Mouse (Mus musculus) heart, postnatal 0 days (tissue): ENCODE measurements at regions not wholly inside any gene's neighbourhood (a gene's known extent, or its start where the extent isn't known, plus 50 kb on each side); places are given as distances from the start of the nearest gene placed in this dataset.
A peak's percentile ranks its signal among the peaks of the same experiment; 100 is the strongest.

Experiments used
- ATAC-seq: fragments of 200-750 bp; cut with Nextera tagmentation; 2 replicates; pipeline ENCODE4 v1.8.0; 2017; ENCODE audit warnings: low read depth, moderate number of reproducible peaks, moderate library complexity; ENCODE audit not compliant: insufficient read depth
- DNase-seq: peaks from one replicate; pipeline ENCODE4 v3.0.0-alpha.2; 2016; ENCODE audit warnings: low spot score
- H3K27ac ChIP-seq: fragments of 300-500 bp; sonication (generic); 2 replicates; pipeline ENCODE4 v1.5.1; 2014; ENCODE audit warnings: low read depth, mild to moderate bottlenecking
- H3K27me3 ChIP-seq: fragments of 300-500 bp; sonication (generic); 2 replicates; pipeline ENCODE4 v1.6.1; 2014; ENCODE audit warnings: low read length, mixed read lengths; ENCODE audit not compliant: control insufficient read depth, insufficient read depth
- H3K36me3 ChIP-seq: fragments of 300-500 bp; sonication (generic); replicated peaks from 2 replicates; pipeline ENCODE4 v1.6.1; 2014; ENCODE audit warnings: low read length, mixed read lengths; ENCODE audit not compliant: control insufficient read depth, insufficient read depth
- H3K4me1 ChIP-seq: fragments of 300-500 bp; sonication (generic); 2 replicates; pipeline ENCODE4 v1.6.1; 2014; ENCODE audit warnings: antibody characterized with exemption; ENCODE audit not compliant: control insufficient read depth, insufficient read depth
- H3K4me2 ChIP-seq: fragments of 300-500 bp; sonication (generic); 2 replicates; pipeline ENCODE4 v1.6.1; 2014; ENCODE audit warnings: low read depth, mild to moderate bottlenecking, low read length, moderate library complexity
- H3K4me3 ChIP-seq: fragments of 300-500 bp; sonication (generic); 2 replicates; pipeline ENCODE4 v1.5.1; 2014; ENCODE audit warnings: low read depth, low read length
- H3K9ac ChIP-seq: fragments of 300-500 bp; sonication (generic); replicated peaks from 2 replicates; pipeline ENCODE4 v1.6.1; 2014; ENCODE audit warnings: low read depth, low read length, mixed read lengths
- H3K9me3 ChIP-seq: fragments of 300-500 bp; sonication (generic); replicated peaks from 2 replicates; pipeline ENCODE4 v1.6.1; 2016; ENCODE audit warnings: low read length; ENCODE audit not compliant: control insufficient read depth
- CTCF ChIP-seq: IDR thresholded peaks from 2 replicates; pipeline ENCODE4 v1.5.1; 2016; ENCODE audit warnings: antibody characterized with exemption, control low read depth, low read depth
- EP300 ChIP-seq: IDR thresholded peaks from 2 replicates; pipeline ENCODE4 v1.6.1; 2016; ENCODE audit warnings: antibody characterized with exemption, low read depth
- WGBS: fragments of 180-500 bp; shearing (Covaris S2); extraction: QIAGEN DNeasy Blood & Tissue Kit; methylation state at CpG from one replicate; pipeline ENCODE4 v1.1.7; 2014; 5-methylcytosine and 5-hydroxymethylcytosine counted together

- 54% methylated on average over 2 of the region's 2 CpGs for WGBS
- no peaks in the 10 kb centered on the region for H3K9me3 ChIP-seq
- H3K27ac ChIP-seq = no peak overlapping the region
- no peaks in the 10 kb centered on the region for H3K27me3 ChIP-seq
- DNase-seq = no peak
- no peak for TF ChIP-seq EP300
- no peak for TF ChIP-seq CTCF
- no peak overlapping the region for H3K4me2 ChIP-seq
- no peak overlapping the region for H3K9ac ChIP-seq
- ATAC-seq = no peak
- H3K4me3 ChIP-seq = no peak overlapping the region
- no peaks in the 10 kb centered on the region for H3K36me3 ChIP-seq
- no peaks in the 10 kb centered on the region for H3K4me1 ChIP-seq
These were observed 870.0 kb upstream of the Stxbp6 start for GRCm38 (mm10) chr12:45944464-45944863.

- TF ChIP-seq CTCF = no peak
- TF ChIP-seq EP300 = no peak
- 44% methylated on average over 1 of the region's 1 CpGs for WGBS
- no peak overlapping the region for H3K4me3 ChIP-seq
- H3K4me2 ChIP-seq = no peak overlapping the region
- H3K27me3 ChIP-seq = no peaks in the 10 kb centered on the region
- H3K9ac ChIP-seq = no peak overlapping the region
- no peaks in the 10 kb centered on the region for H3K4me1 ChIP-seq
- DNase-seq (no peak), ATAC-seq (no peak)
- no peaks in the 10 kb centered on the region for H3K9me3 ChIP-seq
- H3K27ac ChIP-seq = no peak overlapping the region
- H3K36me3 ChIP-seq = no peaks in the 10 kb centered on the region
These were observed 867.9 kb upstream of the Stxbp6 start for GRCm38 (mm10) chr12:45942402-45942801.

DNA sequence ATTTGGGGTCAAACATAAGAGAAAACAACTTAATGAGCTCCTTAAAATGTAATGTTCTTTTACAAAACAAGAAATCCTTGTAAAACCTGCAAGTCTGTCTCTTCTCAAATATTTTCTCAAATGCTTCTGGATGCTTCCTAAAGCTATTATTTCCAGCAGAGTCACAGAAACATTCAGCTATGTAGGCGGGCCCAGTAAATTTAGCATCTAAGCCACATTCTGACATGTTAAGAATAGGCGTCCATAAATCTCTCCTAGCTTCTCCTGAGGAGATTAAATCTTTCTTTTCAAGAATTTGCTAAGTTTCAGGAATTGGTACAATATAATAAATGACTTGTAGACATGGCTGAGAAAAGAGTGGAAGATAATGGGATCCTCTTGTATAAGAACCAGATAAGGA lies 858.9 kb upstream of the Stxbp6 start:
- Histone ChIP-seq H3K4me3 (no peak overlapping the region), H3K4me2 (no peak overlapping the region), H3K36me3 (no peaks in the 10 kb centered on the region), H3K27ac (no peak overlapping the region), H3K27me3 (no peaks in the 10 kb centered on the region), H3K9ac (no peak overlapping the region), H3K4me1 (no peaks in the 10 kb centered on the region), H3K9me3 (no peaks in the 10 kb centered on the region)
- DNase-seq = no peak
- TF ChIP-seq EP300 (no peak), CTCF (no peak)
- no peak for ATAC-seq
- WGBS = 55% methylated on average over 2 of the region's 2 CpGs

- TF ChIP-seq CTCF = no peak
- no peak for TF ChIP-seq EP300
- no peaks in the 10 kb centered on the region for H3K27me3 ChIP-seq
- H3K36me3 ChIP-seq = no peaks in the 10 kb centered on the region
- no peak for DNase-seq
- H3K4me3 ChIP-seq = no peak overlapping the region
- H3K4me1 ChIP-seq = no peaks in the 10 kb centered on the region
- H3K27ac ChIP-seq = no peak overlapping the region
- H3K9me3 ChIP-seq = no peaks in the 10 kb centered on the region
- no peak overlapping the region for H3K9ac ChIP-seq
- no peak for ATAC-seq
- no peak overlapping the region for H3K4me2 ChIP-seq
- WGBS = 38% methylated on average over 4 of the region's 4 CpGs
These were observed 857.7 kb upstream of the Stxbp6 start for GRCm38 (mm10) chr12:45932251-45932650.

DNA sequence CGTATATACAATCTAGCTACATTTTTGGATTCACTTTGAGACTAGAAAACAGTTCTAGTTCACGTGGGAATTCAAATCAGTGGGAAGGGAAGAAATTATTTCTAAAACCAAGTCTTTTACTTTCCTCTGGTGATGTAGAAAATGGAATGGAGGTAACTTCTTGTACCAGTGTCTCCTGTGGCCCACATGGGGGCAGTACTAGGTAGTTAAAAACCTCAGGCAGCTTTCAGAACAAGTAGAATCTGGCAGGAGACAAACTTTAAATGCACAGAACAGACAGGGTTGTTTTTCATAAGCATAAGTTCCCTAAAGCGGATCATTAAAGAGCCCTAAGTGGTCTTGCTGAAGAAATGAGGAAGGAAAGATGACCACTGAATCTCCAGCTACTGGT lies 855.2 kb upstream of the Stxbp6 start:
- H3K4me3 ChIP-seq = no peak overlapping the region
- WGBS = 29% methylated on average over 3 of the region's 3 CpGs
- H3K4me1 ChIP-seq = no peaks in the 10 kb centered on the region
- no peaks in the 10 kb centered on the region for H3K9me3 ChIP-seq
- no peaks in the 10 kb centered on the region for H3K36me3 ChIP-seq
- no peak for TF ChIP-seq EP300
- TF ChIP-seq CTCF = peak; percentile 23
- no peak for ATAC-seq
- no peak overlapping the region for H3K9ac ChIP-seq
- H3K4me2 ChIP-seq = no peak overlapping the region
- peak; percentile 8 for DNase-seq
- H3K27me3 ChIP-seq = no peaks in the 10 kb centered on the region
- no peak overlapping the region for H3K27ac ChIP-seq

DNA sequence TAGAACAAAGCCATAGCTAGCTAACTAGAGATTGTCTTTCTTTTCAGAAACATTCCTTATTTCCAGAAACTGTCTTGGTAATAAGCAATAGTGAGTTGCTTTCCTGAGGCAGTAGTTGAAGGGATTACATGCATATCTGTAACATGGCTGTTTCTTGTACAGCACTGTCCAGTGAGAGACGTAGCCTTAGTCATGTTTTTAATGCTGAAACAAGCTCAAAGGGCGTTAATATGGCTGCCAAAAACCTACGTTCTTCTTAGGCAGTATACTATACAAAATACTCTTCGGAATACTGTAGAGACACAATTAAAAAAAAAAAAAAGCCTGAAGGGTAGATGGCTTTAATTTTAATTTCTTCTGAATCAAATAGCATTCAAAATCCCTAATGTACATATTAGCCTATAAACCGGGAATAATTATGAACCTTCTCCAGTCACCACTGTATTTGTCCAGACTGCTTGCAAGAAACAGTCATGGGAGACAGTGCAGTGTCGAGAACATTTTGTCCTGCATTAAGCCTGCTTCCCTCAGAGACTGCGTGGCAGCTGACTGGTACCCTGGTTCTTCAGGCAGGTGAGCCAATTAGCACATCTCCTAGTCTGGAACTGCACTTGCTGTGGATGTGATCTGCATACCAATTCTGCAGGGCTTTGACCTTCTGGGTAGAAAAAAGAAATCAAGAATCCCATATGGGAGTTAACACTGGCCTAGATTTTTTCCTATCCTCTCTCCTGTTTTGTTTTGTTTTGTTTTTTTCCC lies 854.7 kb upstream of the Stxbp6 start:
- H3K27ac ChIP-seq = no peak overlapping the region

More for the DNA sequence above, 854.7 kb upstream of the Stxbp6 start:
- Histone ChIP-seq H3K27me3 (no peaks in the 10 kb centered on the region), H3K4me2 (no peak overlapping the region), H3K36me3 (no peaks in the 10 kb centered on the region), H3K4me3 (no peak overlapping the region), H3K9me3 (no peaks in the 10 kb centered on the region), H3K4me1 (no peaks in the 10 kb centered on the region), H3K9ac (no peak overlapping the region)
- no peak for DNase-seq
- no peak for TF ChIP-seq CTCF
- no peak for ATAC-seq
- WGBS = 72% methylated on average over 7 of the region's 7 CpGs
